Mouse (Mus musculus): Measurements from ENCODE around the gene Arxes1.
"Not testable (repeated sequence)": the region's sequence is repeated elsewhere in the genome, so short reads cannot be mapped to it uniquely, and the experiment has no call there.

The Arxes1 gene

DNA sequence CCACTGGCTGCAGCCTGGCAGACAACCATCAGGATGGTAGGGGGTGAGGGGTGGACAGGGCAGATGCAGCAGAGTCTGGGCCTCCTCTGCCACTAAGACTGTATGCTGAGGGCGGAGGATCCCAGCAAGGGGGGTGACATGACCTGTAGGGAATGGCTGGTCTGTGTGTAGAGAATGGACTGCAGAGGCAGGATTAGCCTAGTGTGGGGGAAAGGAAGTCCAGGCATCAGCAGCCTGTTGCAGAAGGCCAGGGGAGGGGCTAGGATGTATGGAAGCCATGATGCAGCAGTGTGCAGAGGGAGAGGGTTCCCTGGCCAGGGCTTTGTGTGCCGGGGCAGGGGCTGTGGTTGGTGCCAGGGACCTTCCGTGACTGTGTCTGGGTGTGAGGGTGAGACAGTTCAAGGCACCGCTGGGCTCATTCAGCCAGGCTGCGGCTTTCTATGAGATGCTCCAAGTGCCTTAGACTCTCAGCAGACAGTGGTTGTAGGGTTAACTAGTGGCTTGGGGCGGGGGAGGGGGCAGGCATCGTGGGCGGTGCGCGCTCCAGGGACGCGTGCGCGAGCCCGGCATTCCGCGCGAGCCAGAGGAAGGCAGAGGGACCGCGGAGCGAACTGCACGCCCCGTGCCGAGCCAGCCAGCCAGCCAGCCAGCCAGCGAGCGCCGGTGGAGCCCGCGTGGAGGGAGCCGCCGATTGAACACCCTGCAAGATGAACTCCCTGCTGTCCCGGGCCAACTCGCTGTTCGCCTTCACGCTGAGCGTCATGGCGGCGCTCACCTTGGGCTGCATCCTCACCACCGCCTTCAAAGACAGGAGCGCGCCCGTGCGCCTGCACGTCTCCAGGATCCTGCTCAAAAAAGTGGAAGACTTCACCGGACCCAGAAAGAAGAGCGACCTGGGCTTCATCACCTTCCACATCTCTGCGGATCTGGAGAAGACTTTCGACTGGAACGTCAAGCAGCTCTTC is at the start of gene Arxes1:
TSS of gene Arxes1 (plus strand) at position 569 of the 965 bp plus-strand sequence.
- not testable (repeated sequence) for DNase-seq (ENCODE audit: low read depth, low spot score)

DNA sequence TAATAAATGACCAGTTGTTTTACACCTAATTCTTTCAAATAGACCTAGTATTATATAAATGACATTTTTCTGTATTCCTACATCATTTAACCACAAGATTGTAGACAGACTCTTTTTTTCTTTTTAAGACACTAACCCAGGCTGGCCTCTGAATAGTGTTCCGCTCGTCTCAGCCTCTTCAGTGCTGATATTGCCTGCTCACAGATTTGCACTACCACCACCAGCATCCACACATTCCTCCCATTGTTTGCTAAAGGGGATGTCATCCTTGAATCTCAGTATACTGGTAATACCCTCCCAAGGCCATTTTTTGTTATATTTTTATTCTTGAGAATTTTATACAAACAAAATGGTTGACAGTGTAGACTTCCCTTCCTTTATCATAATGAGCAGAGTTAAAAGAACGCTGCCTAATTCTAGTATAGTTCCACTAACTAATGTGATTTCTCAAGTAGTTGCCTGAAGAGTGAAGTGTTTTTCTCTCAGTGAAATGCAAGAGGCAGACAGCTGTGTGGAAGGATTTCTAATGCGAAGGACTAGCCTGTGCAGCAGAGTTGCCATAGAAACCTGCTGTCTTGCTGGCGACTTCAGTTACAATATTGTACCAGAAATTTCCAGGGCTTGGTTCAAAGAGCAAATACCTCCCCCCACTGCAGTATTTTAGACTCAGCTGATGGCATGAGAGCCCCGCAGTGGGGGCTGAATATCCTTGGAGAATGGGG is 48.5 kb upstream of the Arxes1 start:
- DNase-seq (ENCODE audit: low read depth, low spot score): peak; percentile 56

DNA sequence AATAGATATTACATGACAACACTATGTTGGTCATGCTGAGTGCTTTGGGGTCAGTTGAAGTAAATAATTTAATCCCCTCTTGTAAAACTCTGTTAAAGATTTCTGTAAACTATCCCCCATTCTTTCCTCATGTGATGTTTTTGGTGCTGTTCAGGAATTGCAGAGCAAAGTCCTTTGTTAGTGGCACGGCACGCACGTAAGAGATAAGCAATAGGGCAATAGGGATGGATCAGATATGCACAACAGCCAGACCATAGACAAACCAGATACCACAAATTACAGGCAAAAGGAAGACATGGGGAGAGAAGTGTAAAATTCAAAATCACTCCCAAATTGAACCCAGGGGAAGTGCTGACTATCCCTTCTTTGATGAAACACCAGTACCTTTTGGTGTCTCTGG is 46.9 kb upstream of the Arxes1 start:
- no peak for DNase-seq (ENCODE audit: low read depth, low spot score)

DNA sequence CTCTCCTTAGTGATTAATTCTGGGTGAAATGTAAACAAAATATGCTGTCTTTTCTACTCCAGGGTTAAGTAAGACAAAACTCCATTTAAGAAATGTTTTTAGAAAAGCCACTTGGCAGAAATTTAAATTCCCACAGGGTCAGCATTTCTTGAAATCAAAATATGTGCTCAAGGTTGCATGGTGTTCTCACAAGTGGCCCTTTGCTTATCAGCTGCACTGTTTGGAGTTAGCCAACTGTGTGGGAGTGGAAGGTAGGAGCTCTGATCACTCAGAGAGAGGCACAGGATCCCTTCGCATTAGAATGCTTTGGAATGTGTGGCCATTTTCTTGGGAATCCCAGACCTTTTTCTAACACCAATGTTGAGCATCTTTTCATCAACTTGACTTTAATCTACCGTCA is 42.5 kb upstream of the Arxes1 start:
- no peak for DNase-seq (ENCODE audit: low read depth, low spot score)

DNA sequence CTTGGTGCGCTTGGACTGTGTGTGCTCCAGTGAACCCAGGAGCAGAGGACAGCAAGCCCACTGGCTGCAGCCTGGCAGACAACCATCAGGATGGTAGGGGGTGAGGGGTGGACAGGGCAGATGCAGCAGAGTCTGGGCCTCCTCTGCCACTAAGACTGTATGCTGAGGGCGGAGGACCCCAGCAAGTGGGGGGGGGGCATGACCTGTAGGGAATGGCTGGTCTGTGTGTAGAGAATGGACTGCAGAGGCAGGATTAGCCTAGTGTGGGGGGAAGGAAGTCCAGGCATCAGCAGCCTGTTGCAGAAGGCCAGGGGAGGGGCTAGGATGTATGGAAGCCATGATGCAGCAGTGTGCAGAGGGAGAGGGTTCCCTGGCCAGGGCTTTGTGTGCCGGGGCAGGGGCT is 40.0 kb upstream of the Arxes1 start:
- DNase-seq (ENCODE audit: low read depth, low spot score): not testable (repeated sequence)

DNA sequence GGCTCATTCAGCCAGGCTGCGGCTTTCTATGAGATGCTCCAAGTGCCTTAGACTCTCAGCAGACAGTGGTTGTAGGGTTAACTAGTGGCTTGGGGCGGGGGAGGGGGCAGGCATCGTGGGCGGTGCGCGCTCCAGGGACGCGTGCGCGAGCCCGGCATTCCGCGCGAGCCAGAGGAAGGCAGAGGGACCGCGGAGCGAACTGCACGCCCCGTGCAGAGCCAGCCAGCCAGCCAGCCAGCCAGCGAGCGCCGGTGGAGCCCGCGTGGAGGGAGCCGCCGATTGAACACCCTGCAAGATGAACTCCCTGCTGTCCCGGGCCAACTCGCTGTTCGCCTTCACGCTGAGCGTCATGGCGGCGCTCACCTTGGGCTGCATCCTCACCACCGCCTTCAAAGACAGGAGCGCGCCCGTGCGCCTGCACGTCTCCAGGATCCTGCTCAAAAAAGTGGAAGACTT is 39.5 kb upstream of the Arxes1 start, which contains the start of gene Arxes2:
TSS of gene Arxes2 (plus strand) at position 161 of the 456 bp plus-strand sequence.
- not testable (repeated sequence) for DNase-seq (ENCODE audit: low read depth, low spot score)

DNA sequence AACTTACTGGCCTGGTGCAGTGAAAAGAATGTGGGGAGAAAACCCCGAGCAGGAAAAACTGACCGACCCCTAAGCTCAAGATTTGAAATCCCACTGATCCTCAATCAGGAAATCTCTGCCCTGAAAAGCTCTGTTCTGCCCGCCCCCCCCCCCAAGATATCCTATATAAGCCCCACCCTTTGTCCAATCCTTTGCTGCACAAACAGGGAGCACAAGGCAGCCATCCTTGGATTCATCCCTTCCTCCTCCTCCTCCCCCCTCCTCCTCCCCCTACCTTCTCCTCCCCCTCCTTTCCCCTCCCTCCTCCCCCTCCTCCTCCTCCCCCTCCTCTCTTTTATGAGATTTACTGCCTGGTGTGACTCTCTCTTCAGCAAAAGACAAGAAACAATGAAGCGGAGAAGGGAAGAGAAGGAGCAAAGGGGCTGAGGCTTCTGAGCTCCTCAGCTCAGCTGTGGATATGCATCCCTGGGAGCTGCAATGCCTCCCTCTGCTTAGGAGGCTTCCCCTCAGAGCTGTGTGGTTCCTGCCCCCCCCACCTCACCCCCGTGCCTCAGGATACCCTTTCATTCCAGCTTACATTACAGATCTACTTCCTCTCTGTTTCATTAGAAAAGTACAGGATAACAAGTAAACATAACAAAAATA is 25.8 kb upstream of the Arxes1 start:
- no peak for DNase-seq (ENCODE audit: low read depth, low spot score)

DNA sequence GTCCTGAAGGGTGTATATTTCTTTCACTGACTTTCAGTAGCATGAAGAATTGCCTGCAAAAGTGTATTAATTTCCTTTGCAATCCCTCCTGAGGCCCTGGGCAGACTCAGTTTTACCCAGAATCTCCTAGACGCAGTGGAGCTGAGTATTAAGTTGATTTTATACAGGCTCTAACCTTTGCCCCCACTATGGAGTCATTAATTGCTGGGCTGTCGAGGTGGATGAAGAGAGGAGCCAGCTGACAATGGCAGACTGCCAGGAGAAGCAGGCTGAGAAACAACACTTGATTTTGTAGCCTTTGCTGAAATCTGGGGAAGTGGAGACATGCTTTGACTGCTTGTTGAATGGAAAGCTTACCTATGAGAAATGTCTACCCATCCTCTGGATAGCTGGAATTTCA is 18.8 kb upstream of the Arxes1 start:
- no peak for DNase-seq (ENCODE audit: low read depth, low spot score)

DNA sequence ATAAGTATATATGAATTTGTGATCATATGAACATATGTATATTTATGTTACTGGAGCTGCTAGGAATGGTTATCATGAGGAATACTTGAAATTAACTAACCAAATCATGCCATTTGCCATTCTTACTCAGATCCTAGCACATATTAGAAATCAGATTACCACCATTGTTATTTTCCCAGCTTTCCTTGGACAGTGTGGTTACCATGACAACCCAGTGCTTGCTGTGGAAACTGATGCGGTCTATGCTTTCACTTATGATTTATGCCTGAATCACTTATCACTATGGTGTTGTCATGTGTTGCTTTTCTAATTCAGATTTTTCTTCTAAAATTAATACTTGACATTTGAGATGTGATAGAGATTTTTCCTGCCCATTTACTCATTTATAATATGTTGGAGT is 2.8 kb upstream of the Arxes1 start:
- no peak for DNase-seq (ENCODE audit: low read depth, low spot score)

DNA sequence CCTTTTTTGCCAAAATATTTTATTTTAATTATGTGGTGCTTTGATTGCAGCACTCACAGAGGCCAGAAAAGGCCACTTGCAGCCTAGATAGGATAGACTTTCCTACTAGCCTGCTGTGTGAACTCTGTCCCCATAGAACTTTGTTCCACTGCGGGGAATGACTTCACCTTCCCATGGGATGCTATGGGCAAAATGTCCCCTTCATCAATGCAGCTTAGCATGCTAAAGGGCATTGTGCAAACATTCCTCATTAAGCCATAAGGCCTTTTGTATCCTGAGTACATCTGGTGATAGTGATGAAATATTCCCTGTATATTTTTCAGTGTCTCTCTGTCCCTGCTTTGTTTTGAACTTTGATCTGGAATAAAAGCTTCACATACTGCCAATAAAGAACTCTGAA is 10.6 kb downstream of the Arxes1 start:
- DNase-seq (ENCODE audit: low read depth, low spot score): no peak

DNA sequence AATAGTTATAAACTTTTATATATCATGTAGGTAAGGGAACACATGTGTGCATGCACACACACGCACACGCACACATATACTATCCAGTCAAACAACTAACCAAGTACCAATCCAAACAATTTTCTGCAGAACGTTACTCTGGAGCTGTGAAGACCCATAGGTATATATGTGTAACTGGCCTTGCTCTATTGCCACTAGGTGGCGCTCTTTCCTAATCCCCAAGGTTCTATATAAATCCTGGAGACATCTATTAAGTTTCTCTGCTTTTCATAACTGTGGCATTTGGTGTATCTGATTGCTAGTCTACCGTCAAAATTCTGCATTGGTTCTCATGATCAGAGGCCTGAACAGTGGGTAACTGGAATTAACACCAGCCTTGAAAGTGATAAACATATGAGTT is 14.4 kb downstream of the Arxes1 start:
- DNase-seq (ENCODE audit: low read depth, low spot score): peak; percentile 50

DNA sequence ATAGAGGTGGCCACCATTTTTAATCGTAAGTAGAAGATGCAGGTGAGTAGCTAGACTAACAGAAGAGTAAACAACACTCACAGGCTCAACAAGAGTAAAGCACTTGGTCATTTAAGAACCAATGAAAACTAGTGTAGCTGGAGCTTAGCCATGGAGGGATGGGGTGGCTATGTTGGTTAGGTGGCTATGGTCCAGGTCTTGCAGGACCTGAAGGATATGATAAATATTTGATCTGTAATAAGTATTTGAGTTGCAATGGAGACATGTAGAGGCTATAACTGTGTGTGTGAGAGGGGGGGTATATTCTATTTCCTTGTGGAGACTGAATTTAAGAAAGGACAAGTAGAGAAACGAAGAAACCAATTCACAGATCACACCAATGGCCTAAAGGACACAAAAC is 18.1 kb downstream of the Arxes1 start:
- no peak for DNase-seq (ENCODE audit: low read depth, low spot score)

DNA sequence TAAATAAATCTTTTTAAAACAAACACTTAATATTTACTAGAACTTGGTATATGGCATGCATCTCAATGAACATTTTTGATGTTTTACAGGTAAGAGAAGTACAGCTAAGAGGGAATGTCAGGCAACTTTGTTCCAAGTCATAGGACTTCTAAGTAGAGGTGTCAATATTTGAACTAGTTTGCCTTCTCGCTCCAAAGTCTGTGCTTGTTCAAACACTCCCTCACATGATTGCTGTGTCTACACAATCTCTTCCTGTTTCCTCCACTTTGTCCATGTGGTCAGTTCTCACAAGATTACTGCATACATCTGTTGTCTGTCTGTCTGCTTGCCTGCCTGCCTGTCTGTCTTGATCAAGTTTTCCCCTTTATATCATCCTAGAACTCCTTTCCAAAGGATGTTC is 27.5 kb downstream of the Arxes1 start:
- no peak for DNase-seq (ENCODE audit: low read depth, low spot score)

DNA sequence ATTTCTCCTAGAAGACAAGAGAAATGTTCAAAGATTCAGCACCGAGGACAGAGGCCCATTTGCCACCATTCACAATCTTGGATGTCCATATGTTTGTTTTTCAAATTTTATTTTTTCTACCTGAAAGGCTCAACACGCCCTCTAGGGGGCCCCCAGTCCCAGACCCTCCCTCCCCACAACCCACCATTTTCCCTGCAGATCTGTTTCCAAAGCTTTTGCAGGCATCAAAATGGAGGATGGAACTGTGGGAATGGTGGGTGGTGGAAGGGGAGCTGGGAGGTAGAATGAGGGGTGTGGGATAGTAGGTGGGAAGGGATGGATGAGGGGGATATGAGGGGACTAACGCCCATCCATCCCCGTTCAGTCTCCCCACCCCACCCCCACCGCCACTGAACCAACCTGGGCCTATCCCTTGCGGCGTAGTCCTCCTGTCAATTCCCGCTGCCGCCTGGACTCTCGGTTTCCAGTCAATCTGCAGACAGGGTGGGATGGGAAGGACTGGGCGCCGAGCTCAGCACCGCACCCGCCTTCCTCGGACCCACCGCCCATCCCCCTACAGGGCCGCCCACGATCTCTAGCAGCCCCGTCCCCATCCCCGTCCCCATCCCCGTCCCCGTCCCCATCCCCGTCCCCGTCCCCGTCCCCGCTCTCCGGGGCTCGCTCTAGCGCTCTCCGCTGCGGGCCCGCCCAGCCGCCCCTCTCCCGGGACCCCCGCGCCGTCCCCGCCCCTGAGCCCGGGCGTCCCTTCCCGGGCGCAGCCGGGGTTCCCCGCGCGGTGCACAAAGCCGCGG is 34.2 kb downstream of the Arxes1 start:
- DNase-seq (ENCODE audit: low read depth, low spot score): peak; percentile 17

DNA sequence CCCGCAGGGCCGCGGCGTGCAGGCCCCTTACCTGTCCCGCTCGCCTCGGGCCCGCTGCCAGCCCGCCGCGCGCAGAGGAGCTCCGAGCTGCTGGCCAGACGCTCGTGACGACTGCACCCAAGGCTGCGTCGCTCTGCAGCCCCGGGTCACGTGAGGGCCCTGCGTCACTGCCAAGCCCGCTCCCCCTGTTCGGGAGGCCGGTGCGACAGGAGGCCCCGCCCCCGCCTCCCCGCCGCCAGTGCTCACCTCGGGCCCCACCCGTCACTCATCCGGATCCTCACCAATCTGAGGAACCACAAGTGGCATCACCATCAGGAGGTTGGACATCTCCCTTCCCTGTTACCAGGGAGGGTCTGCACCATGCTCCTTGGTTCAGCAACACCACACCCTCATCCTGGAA is 34.9 kb downstream of the Arxes1 start, which contains the start of gene Bex2:
TSS of gene Bex2 (minus strand) at position 217 of the 400 bp plus-strand sequence.
- DNase-seq (ENCODE audit: low read depth, low spot score): not testable (repeated sequence)

Data from telencephalon, adult 2 months (tissue).